Mouse (Mus musculus) heart, adult 2 months (tissue): ENCODE measurements around the gene Olfr111. TPM values are rescaled to one million over a fixed set of nuclear protein-coding genes. Genes with fewer than 3 reads are reported as not detected.

Source experiments
- DNase-seq, 2 experiments: peaks; one replicate each; pipeline ENCODE4 v3.0.0; 2021
- H3K27ac ChIP-seq: fragments of 200-600 bp; 2 replicates; pipeline ENCODE4 v1.8.1; 2022
- H3K27me3 ChIP-seq: fragments of 200-500 bp; 2 replicates; pipeline ENCODE4 v1.6.1; 2012; ENCODE audit warnings: mild to moderate bottlenecking, low read length, inconsistent platforms, mixed read lengths; ENCODE audit not compliant: control insufficient read depth, insufficient read depth
- H3K36me3 ChIP-seq: fragments of 200-500 bp; 2 replicates; pipeline ENCODE4 v1.6.1; 2012; ENCODE audit warnings: low read length, inconsistent platforms; ENCODE audit not compliant: control insufficient read depth, insufficient read depth
- H3K4me1 ChIP-seq: fragments of 200-500 bp; 2 replicates; pipeline ENCODE4 v1.6.1; 2011; ENCODE audit warnings: low read length; ENCODE audit not compliant: control insufficient read depth, insufficient read depth
- H3K4me3 ChIP-seq: fragments of 200-600 bp; 2 replicates; pipeline ENCODE4 v1.8.1; 2022
- H3K79me2 ChIP-seq: fragments of 200-500 bp; replicated peaks from 2 replicates; pipeline ENCODE4 v1.6.1; 2012; ENCODE audit warnings: mild to moderate bottlenecking, inconsistent platforms, low read length, moderate library complexity, mixed read lengths; ENCODE audit not compliant: control insufficient read depth, insufficient read depth
- H3K9ac ChIP-seq: fragments of 200-500 bp; 2 replicates; pipeline ENCODE4 v1.6.1; 2012; ENCODE audit warnings: low read depth, mild to moderate bottlenecking, control low read depth, inconsistent platforms, low read length, mixed read lengths
- CTCF ChIP-seq: fragments of 200-600 bp; IDR thresholded peaks from 2 replicates; pipeline ENCODE4 v1.8.1; 2022; ENCODE audit warnings: antibody characterized with exemption, mild to moderate bottlenecking, moderate library complexity
- EP300 ChIP-seq: fragments of 200-500 bp; IDR thresholded peaks from 2 replicates; pipeline ENCODE4 v1.6.1; 2011; ENCODE audit warnings: low read depth, low read length, control low read depth; ENCODE audit not compliant: insufficient read depth
- POLR2A ChIP-seq: fragments of 200-500 bp; IDR thresholded peaks from 2 replicates; pipeline ENCODE4 v1.6.1; 2011; ENCODE audit warnings: mild to moderate bottlenecking, low read depth, low read length, control low read depth; ENCODE audit not compliant: insufficient read depth
- intact Hi-C: fragments of 180-260 bp; cut with DNase I; formaldehyde crosslinking; loops from one replicate; pipeline ENCODE4 v1.15.1; 2025
- polyA plus RNA-seq: library from polyadenylated mRNA; depleted of rRNA; stranded (reverse); fragments of >200 nt; gene quantifications from 2 replicates; pipeline ENCODE4 v1.2.3, GENCODE M21; 2012; rRNA removed
- total RNA-seq, 2 experiments: library from RNA; stranded (reverse); gene quantifications; 2 replicates each; pipeline ENCODE4 v1.2.3; 2021

Gene Olfr111
- total and polyA plus RNA-seq, 3 experiments = not detected

DNA sequence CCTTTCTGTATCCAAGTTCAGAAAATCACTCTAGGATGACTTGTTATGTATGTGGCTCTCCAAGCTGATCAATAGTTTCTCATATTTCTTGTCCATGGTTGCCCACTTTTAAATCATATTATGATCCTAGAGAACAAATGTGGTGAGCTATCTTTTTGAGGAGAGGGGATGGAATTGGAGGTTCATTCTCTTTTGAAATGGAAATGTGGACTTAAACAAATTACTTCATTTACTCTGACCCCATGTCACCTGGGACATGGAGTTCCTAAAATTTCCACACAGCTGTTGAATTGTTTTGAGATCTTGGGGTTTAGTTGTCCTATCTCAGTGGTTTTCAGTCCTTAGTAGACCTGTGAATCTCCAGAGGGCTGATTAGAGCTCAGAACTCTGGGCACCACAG is 69.7 kb downstream of the Olfr111 start, which contains the start of gene Olfr113:
TSS of gene Olfr113 (minus strand) at position 101 of the 400 bp plus-strand sequence.
- no peak within 1 kb of the TSS for H3K27ac ChIP-seq
- TF ChIP-seq CTCF (no peak), EP300 (no peak), POLR2A (no peak)

More for the DNA sequence above, 69.7 kb downstream of the Olfr111 start, which contains the start of gene Olfr113:
- H3K4me3 ChIP-seq = no peak within 1 kb of the TSS
- no peaks in the 10 kb centered on the region for H3K4me1 ChIP-seq
- intact Hi-C loops = no loop called here
- H3K9ac ChIP-seq = no peak within 1 kb of the TSS
- no peaks in the 10 kb centered on the region for H3K27me3 ChIP-seq
- H3K36me3 ChIP-seq = no peaks in the 10 kb centered on the region
- no peak for DNase-seq
- H3K79me2 ChIP-seq = no peaks in the 10 kb centered on the region

Other genes with a start within 250 kb of the Olfr111 start
- not detected for gene Olfr98, start 244.3 kb upstream of the Olfr111 start, total RNA-seq
- not detected in 2 replicates for gene Olfr98, start 244.3 kb upstream of the Olfr111 start, polyA plus RNA-seq
- gene H2-M3, start 237.8 kb upstream of the Olfr111 start, total RNA-seq = 1 to 10 TPM; 3.2 to 3.3 TPM
- gene H2-M3, start 237.8 kb upstream of the Olfr111 start, polyA plus RNA-seq = 4.9 and 5.0 TPM in 2 replicates
- gene Olfr99, start 224.6 kb upstream of the Olfr111 start, total RNA-seq = not detected
- gene Olfr99, start 224.6 kb upstream of the Olfr111 start, polyA plus RNA-seq = not detected in 2 replicates
- gene Olfr101, start 203.7 kb upstream of the Olfr111 start, total RNA-seq = not detected
- gene Olfr101, start 203.7 kb upstream of the Olfr111 start, polyA plus RNA-seq = not detected in 2 replicates
- not detected for gene Olfr102, start 191.0 kb upstream of the Olfr111 start, total RNA-seq
- gene Olfr102, start 191.0 kb upstream of the Olfr111 start, polyA plus RNA-seq = not detected in 2 replicates
- not detected for gene Olfr103, start 168.3 kb upstream of the Olfr111 start, total RNA-seq
- gene Olfr103, start 168.3 kb upstream of the Olfr111 start, polyA plus RNA-seq = not detected in 2 replicates
- not detected for gene Olfr104-ps, start 148.4 kb upstream of the Olfr111 start, total RNA-seq
- gene Olfr104-ps, start 148.4 kb upstream of the Olfr111 start, polyA plus RNA-seq = not detected in 2 replicates
- not detected for gene Olfr105-ps, start 129.0 kb upstream of the Olfr111 start, total RNA-seq
- gene Olfr105-ps, start 129.0 kb upstream of the Olfr111 start, polyA plus RNA-seq = not detected in 2 replicates
- gene Olfr106-ps, start 117.6 kb upstream of the Olfr111 start, total RNA-seq = not detected
- not detected in 2 replicates for gene Olfr106-ps, start 117.6 kb upstream of the Olfr111 start, polyA plus RNA-seq
- not detected for gene Olfr107, start 108.8 kb upstream of the Olfr111 start, total RNA-seq
- not detected in 2 replicates for gene Olfr107, start 108.8 kb upstream of the Olfr111 start, polyA plus RNA-seq
- not detected for gene Olfr108, start 62.5 kb upstream of the Olfr111 start, total RNA-seq
- not detected in 2 replicates for gene Olfr108, start 62.5 kb upstream of the Olfr111 start, polyA plus RNA-seq
- not detected for gene Olfr109, start 49.1 kb upstream of the Olfr111 start, total RNA-seq
- not detected in 2 replicates for gene Olfr109, start 49.1 kb upstream of the Olfr111 start, polyA plus RNA-seq
- gene H2-M2, start 24.5 kb upstream of the Olfr111 start, total RNA-seq = not detected
- 0.10 TPM in 1 of 2 replicates, not detected in the other for gene H2-M2, start 24.5 kb upstream of the Olfr111 start, polyA plus RNA-seq
- not detected for gene Olfr110, start 15.6 kb upstream of the Olfr111 start, total RNA-seq
- not detected in 2 replicates for gene Olfr110, start 15.6 kb upstream of the Olfr111 start, polyA plus RNA-seq
- not detected for gene Olfr112, start 61.4 kb downstream of the Olfr111 start, total RNA-seq
- not detected in 2 replicates for gene Olfr112, start 61.4 kb downstream of the Olfr111 start, polyA plus RNA-seq
- gene Olfr113, start 69.6 kb downstream of the Olfr111 start, total RNA-seq = not detected
- gene Olfr113, start 69.6 kb downstream of the Olfr111 start, polyA plus RNA-seq = not detected in 2 replicates
- not detected for gene Olfr114, start 84.7 kb downstream of the Olfr111 start, total RNA-seq
- not detected in 2 replicates for gene Olfr114, start 84.7 kb downstream of the Olfr111 start, polyA plus RNA-seq
- gene Olfr115, start 119.1 kb downstream of the Olfr111 start, total RNA-seq = not detected
- gene Olfr115, start 119.1 kb downstream of the Olfr111 start, polyA plus RNA-seq = not detected in 2 replicates
- not detected for gene Olfr116, start 119.2 kb downstream of the Olfr111 start, total RNA-seq
- not detected in 2 replicates for gene Olfr116, start 119.2 kb downstream of the Olfr111 start, polyA plus RNA-seq
- not detected for gene Olfr117, start 155.8 kb downstream of the Olfr111 start, total RNA-seq
- not detected in 2 replicates for gene Olfr117, start 155.8 kb downstream of the Olfr111 start, polyA plus RNA-seq
- not detected for gene Olfr118, start 159.0 kb downstream of the Olfr111 start, total RNA-seq
- not detected in 2 replicates for gene Olfr118, start 159.0 kb downstream of the Olfr111 start, polyA plus RNA-seq
- gene Olfr119, start 188.5 kb downstream of the Olfr111 start, total RNA-seq = not detected
- not detected in 2 replicates for gene Olfr119, start 188.5 kb downstream of the Olfr111 start, polyA plus RNA-seq
- not detected for gene Olfr120, start 213.8 kb downstream of the Olfr111 start, total RNA-seq
- gene Olfr120, start 213.8 kb downstream of the Olfr111 start, polyA plus RNA-seq = not detected in 2 replicates
- gene Olfr121, start 240.8 kb downstream of the Olfr111 start, total RNA-seq = not detected
- gene Olfr121, start 240.8 kb downstream of the Olfr111 start, polyA plus RNA-seq = not detected in 2 replicates